Mouse (Mus musculus) MEL (cell line): ENCODE measurements around the gene Fam19a5.

Source experiments
- CTCF ChIP-seq, 3 experiments: IDR thresholded peaks in 2 of 3; conservative IDR thresholded peaks in 1 of 3; 2 replicates each; pipeline ENCODE4 v1.5.1; 2011 to 2012; ENCODE audit warnings: low read length in 3 of 3, low read depth in 2 of 3, mild to moderate bottlenecking in 2 of 3, improper control_type of control experiment in 1 of 3, inconsistent platforms in 1 of 3, mixed read lengths in 1 of 3, moderate library complexity in 1 of 3; ENCODE audit not compliant: control insufficient read depth in 1 of 3, insufficient read depth in 1 of 3, poor library complexity in 1 of 3, severe bottlenecking in 1 of 3
- EP300 ChIP-seq, 2 experiments: IDR thresholded peaks; 2 replicates each; pipeline ENCODE4 v1.6.1; 2011; ENCODE audit warnings: improper control_type of control experiment in 2 of 2, low read length in 2 of 2, low read depth in 1 of 2, mild to moderate bottlenecking in 1 of 2
- MEF2A ChIP-seq: IDR thresholded peaks from 2 replicates; pipeline ENCODE4 v1.6.1; 2014; ENCODE audit warnings: low read depth, mild to moderate bottlenecking, inconsistent platforms, low read length, improper control_type of control experiment; ENCODE audit not compliant: poor library complexity, insufficient replicate concordance, severe bottlenecking; ENCODE audit errors: extremely low read depth
- MXI1 ChIP-seq: IDR thresholded peaks from 2 replicates; pipeline ENCODE4 v1.6.1; 2011; ENCODE audit warnings: mild to moderate bottlenecking, low read depth, low read length, improper control_type of control experiment
- NRF1 ChIP-seq: IDR thresholded peaks from 2 replicates; pipeline ENCODE4 v1.6.1; 2014; ENCODE audit warnings: low read depth, mild to moderate bottlenecking, inconsistent platforms, low read length, improper control_type of control experiment, moderate library complexity; ENCODE audit not compliant: poor library complexity, insufficient read depth, severe bottlenecking
- SMC3 ChIP-seq: IDR thresholded peaks from 2 replicates; pipeline ENCODE4 v1.6.1; 2011; ENCODE audit warnings: low read depth, low read length, improper control_type of control experiment

DNA sequence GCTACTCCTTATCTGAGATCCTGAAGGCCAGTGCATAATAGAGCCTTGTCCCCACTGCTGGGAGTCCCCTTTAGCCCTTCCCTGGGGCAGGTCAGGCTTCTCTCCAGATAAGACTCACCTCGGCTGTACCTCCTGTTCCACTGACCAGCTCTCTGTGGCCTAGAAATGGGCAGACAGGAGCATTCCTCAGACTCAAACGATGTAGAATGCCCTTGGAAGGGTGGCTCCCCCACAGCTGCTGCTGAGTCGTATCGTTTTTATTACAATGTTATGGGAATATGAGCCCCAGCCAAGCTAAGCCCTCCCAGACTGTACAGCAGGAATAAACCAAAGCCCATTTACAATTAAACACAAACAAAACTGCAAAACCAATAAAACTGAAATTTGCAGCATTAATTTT lies 167.7 kb downstream of the Fam19a5 start:
- TF ChIP-seq MXI1 (no peak), SMC3 (no peak), EP300 (IDR thresholded peaks at IDR 0.05; ENCODE audit: low read depth in 1 of 2, low read length in 2 of 2) (no peak), CTCF (IDR thresholded peaks at IDR 0.05 in 2 of 3, conservative IDR thresholded peaks at IDR 0.05 in 1 of 3; ENCODE audit: control insufficient read depth in 1 of 3, insufficient read depth in 1 of 3, low read depth in 2 of 3, low read length in 3 of 3, poor library complexity in 1 of 3, severe bottlenecking in 1 of 3) (no peak), MEF2A (no peak), NRF1 (no peak)
